Mouse (Mus musculus): ENCODE data around the gene Usp40. TPM values are rescaled to one million over a fixed set of nuclear protein-coding genes. Genes with fewer than 3 reads are reported as not detected.

Usp40 gene
- polyA plus RNA-seq, 1 experiment: 18.8 TPM

- no peaks in the 10 kb centered on the region for H3K27me3 ChIP-seq (ENCODE audit: control insufficient read depth, insufficient read depth, low read length)
- WGBS: 33% methylated on average over 2 of the region's 2 CpGs
- H3K4me3 ChIP-seq (replicated peaks; ENCODE audit: insufficient read depth, low read depth, low read length): no peak overlapping the region
- DNase-seq: peak in 1 of 2 experiments; percentile 42
- H3K4me1 ChIP-seq (ENCODE audit: control insufficient read depth, insufficient read depth, low read length): peaks cover 12% of the 10 kb centered on the region
- H3K27ac ChIP-seq (ENCODE audit: insufficient read depth, low read length): no peak overlapping the region
- TF ChIP-seq POLR2A (IDR thresholded peaks at IDR 0.05; ENCODE audit: borderline replicate concordance, insufficient read depth, low read length) (no peak), CTCF (IDR thresholded peaks at IDR 0.05; ENCODE audit: borderline replicate concordance, insufficient read depth, low read depth, low read length) (peak; percentile 62)
These were observed 71.8 kb downstream of the Usp40 start for GRCm38 (mm10) chr1:87936516-87936915.

DNA sequence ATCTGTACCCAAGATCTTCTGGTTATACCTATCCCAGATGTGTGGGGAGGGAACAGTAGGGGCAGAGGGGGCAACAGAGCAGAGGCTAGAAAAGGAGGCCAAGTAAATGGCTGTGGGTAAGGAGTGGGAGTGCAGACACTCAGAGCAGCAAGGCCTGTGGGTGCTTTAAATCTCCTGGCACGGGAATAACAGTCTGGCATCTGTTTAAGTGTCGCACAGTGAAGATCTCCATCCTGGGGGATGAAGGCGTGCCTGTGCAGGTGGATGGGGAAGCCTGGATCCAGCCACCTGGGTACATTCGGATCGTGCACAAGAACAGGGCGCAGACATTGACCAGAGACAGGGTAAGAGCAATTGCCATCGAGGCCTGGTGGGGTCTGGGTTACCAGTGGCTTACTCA, 72.3 kb downstream of the Usp40 start:
- Histone ChIP-seq H3K27me3 (ENCODE audit: control insufficient read depth, insufficient read depth, low read length) (no peaks in the 10 kb centered on the region), H3K4me3 (replicated peaks; ENCODE audit: insufficient read depth, low read depth, low read length) (no peak overlapping the region), H3K4me1 (ENCODE audit: control insufficient read depth, insufficient read depth, low read length) (peaks cover 12% of the 10 kb centered on the region), H3K27ac (ENCODE audit: insufficient read depth, low read length) (no peak overlapping the region)
- 52% methylated on average over 7 of the region's 7 CpGs for WGBS
- TF ChIP-seq CTCF (IDR thresholded peaks at IDR 0.05; ENCODE audit: borderline replicate concordance, insufficient read depth, low read depth, low read length) (no peak), POLR2A (IDR thresholded peaks at IDR 0.05; ENCODE audit: borderline replicate concordance, insufficient read depth, low read length) (no peak)
- DNase-seq: no peak

DNA sequence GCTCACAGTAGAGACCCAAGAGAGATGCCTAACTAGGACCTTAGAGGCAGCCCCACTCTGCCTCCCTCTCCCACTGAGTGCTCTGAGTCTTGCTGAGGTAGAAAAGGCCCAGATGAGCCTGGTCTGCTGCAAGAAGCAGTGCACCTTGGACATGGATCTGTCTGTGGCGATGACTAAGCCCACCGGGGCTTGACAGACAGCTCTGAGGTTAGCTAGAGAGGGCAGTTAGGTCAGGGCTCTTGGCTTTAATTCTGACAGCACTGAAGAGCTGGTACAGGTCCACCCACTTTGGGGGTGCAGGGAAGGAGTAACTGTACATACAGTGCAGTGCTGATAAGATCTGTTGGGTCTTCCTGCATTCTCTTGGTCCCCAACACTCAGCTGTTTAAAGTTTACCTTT, 72.8 kb downstream of the Usp40 start:
- no peak for DNase-seq
- no peak for TF ChIP-seq CTCF (IDR thresholded peaks at IDR 0.05; ENCODE audit: borderline replicate concordance, insufficient read depth, low read depth, low read length)
- TF ChIP-seq POLR2A (IDR thresholded peaks at IDR 0.05; ENCODE audit: borderline replicate concordance, insufficient read depth, low read length): no peak
- H3K27me3 ChIP-seq (ENCODE audit: control insufficient read depth, insufficient read depth, low read length): no peaks in the 10 kb centered on the region
- H3K4me1 ChIP-seq (ENCODE audit: control insufficient read depth, insufficient read depth, low read length): peaks cover 12% of the 10 kb centered on the region
- no peak overlapping the region for H3K4me3 ChIP-seq (replicated peaks; ENCODE audit: insufficient read depth, low read depth, low read length)
- H3K27ac ChIP-seq (ENCODE audit: insufficient read depth, low read length): no peak overlapping the region
- WGBS: 87% methylated on average over 2 of the region's 2 CpGs

GRCm38 (mm10) chr1:87935095-87935494, 73.3 kb downstream of the Usp40 start:
- no peak for TF ChIP-seq POLR2A (IDR thresholded peaks at IDR 0.05; ENCODE audit: borderline replicate concordance, insufficient read depth, low read length)
- Histone ChIP-seq H3K4me1 (ENCODE audit: control insufficient read depth, insufficient read depth, low read length) (peaks cover 12% of the 10 kb centered on the region), H3K27ac (ENCODE audit: insufficient read depth, low read length) (no peak overlapping the region), H3K27me3 (ENCODE audit: control insufficient read depth, insufficient read depth, low read length) (no peaks in the 10 kb centered on the region), H3K4me3 (replicated peaks; ENCODE audit: insufficient read depth, low read depth, low read length) (no peak overlapping the region)
- no peak for DNase-seq
- WGBS: 88% methylated on average over 9 of the region's 9 CpGs

DNA sequence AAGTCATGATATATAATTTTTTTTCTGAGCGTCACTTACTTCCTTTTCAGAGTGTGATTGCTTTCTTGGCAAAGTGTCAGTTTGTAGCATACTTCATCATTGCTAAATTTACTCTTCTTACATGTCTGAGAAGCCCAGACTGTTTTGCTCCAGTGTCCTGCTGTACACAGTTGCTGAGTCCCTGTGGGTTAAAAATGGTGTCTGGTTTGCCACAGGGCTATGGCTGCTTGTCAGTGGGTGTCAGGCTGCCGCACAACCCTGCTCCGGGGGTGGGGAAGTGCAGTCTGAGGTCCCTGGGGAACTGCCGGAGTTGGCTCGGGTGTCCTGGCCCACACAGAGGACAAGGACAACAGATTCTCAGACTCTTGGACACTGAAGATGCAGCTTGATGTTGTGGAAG, 75.3 kb downstream of the Usp40 start:
- Histone ChIP-seq H3K27me3 (ENCODE audit: control insufficient read depth, insufficient read depth, low read length) (no peaks in the 10 kb centered on the region), H3K4me3 (replicated peaks; ENCODE audit: insufficient read depth, low read depth, low read length) (no peak overlapping the region), H3K27ac (ENCODE audit: insufficient read depth, low read length) (no peak overlapping the region), H3K4me1 (ENCODE audit: control insufficient read depth, insufficient read depth, low read length) (peaks cover 15% of the 10 kb centered on the region)
- 34% methylated on average over 5 of the region's 5 CpGs for WGBS
- no peak for TF ChIP-seq POLR2A (IDR thresholded peaks at IDR 0.05; ENCODE audit: borderline replicate concordance, insufficient read depth, low read length)
- no peak for TF ChIP-seq CTCF (IDR thresholded peaks at IDR 0.05; ENCODE audit: borderline replicate concordance, insufficient read depth, low read depth, low read length)
- DNase-seq: no peak

- peak; percentile 80 to 83 for DNase-seq
- Histone ChIP-seq H3K4me1 (ENCODE audit: control insufficient read depth, insufficient read depth, low read length) (peaks cover 4% of the 10 kb centered on the region; the same call in 1 of the 2 replicates), H3K27ac (ENCODE audit: insufficient read depth, low read length) (no peak overlapping the region), H3K4me3 (replicated peaks; ENCODE audit: insufficient read depth, low read depth, low read length) (no peak overlapping the region), H3K27me3 (ENCODE audit: control insufficient read depth, insufficient read depth, low read length) (no peaks in the 10 kb centered on the region)
- WGBS: 5% methylated on average over 5 of the region's 5 CpGs
- TF ChIP-seq POLR2A (IDR thresholded peaks at IDR 0.05; ENCODE audit: borderline replicate concordance, insufficient read depth, low read length) (no peak), CTCF (IDR thresholded peaks at IDR 0.05; ENCODE audit: borderline replicate concordance, insufficient read depth, low read depth, low read length) (no peak)
These were observed 78.6 kb downstream of the Usp40 start for GRCm38 (mm10) chr1:87929730-87930129.

DNA sequence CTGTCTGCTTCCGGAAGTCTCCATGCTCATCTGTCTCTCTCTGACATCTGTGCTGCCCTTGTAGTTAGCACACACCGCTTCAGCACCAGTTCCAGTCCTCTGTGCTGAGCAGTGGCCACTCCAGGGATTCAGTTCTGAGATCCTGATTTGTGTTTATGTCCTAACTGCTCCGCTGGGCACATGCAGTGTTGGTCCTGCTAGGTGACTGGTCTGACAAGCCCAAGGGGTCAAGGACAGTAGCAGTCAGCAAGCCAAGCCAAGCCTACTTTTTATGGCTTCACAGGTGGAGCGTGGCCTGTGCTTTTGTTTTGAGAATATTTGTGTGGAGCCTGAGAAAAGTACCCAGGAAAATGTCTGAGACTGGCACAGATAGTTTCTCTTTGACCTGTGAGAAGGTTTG, 83.5 kb downstream of the Usp40 start:
- H3K27me3 ChIP-seq (ENCODE audit: control insufficient read depth, insufficient read depth, low read length): no peaks in the 10 kb centered on the region
- WGBS: 95% methylated on average over 4 of the region's 4 CpGs
- TF ChIP-seq CTCF (IDR thresholded peaks at IDR 0.05; ENCODE audit: borderline replicate concordance, insufficient read depth, low read depth, low read length) (no peak), POLR2A (IDR thresholded peaks at IDR 0.05; ENCODE audit: borderline replicate concordance, insufficient read depth, low read length) (no peak)
- no peak for DNase-seq
- H3K4me3 ChIP-seq (replicated peaks; ENCODE audit: insufficient read depth, low read depth, low read length): no peak overlapping the region
- H3K4me1 ChIP-seq (ENCODE audit: control insufficient read depth, insufficient read depth, low read length): peaks cover 14% of the 10 kb centered on the region; the same call in 1 of the 2 replicates
- H3K27ac ChIP-seq (ENCODE audit: insufficient read depth, low read length): no peak overlapping the region

GRCm38 (mm10) chr1:87922666-87923065, 85.7 kb downstream of the Usp40 start:
- Histone ChIP-seq H3K27ac (ENCODE audit: insufficient read depth, low read length) (no peak overlapping the region), H3K4me1 (ENCODE audit: control insufficient read depth, insufficient read depth, low read length) (peaks cover 28% of the 10 kb centered on the region), H3K4me3 (replicated peaks; ENCODE audit: insufficient read depth, low read depth, low read length) (no peak overlapping the region), H3K27me3 (ENCODE audit: control insufficient read depth, insufficient read depth, low read length) (no peaks in the 10 kb centered on the region)
- WGBS: 10% methylated on average over 1 of the region's 1 CpGs
- TF ChIP-seq POLR2A (IDR thresholded peaks at IDR 0.05; ENCODE audit: borderline replicate concordance, insufficient read depth, low read length): no peak
- no peak for TF ChIP-seq CTCF (IDR thresholded peaks at IDR 0.05; ENCODE audit: borderline replicate concordance, insufficient read depth, low read depth, low read length)
- peak in 1 of 2 experiments; percentile 57 for DNase-seq
